Mouse (Mus musculus): ENCODE data around the gene Gkap1. TPM values are rescaled to one million over a fixed set of nuclear protein-coding genes. Genes with fewer than 3 reads are reported as not detected.

The Gkap1 gene
- polyA plus RNA-seq, 1 experiment from 2014 or later, result 14.7 TPM

GRCm38 (mm10) chr13:58248957-58249356 is 26.5 kb downstream of the Gkap1 start:
- no peak for TF ChIP-seq CTCF (IDR thresholded peaks at IDR 0.05; ENCODE audit: low read depth)
- Histone ChIP-seq H3K27me3 (replicated peaks; ENCODE audit: control insufficient read depth, insufficient read depth, low read length) (no peaks in the 10 kb centered on the region), H3K36me3 (ENCODE audit: control insufficient read depth, insufficient read depth) (no peaks in the 10 kb centered on the region), H3K9ac (ENCODE audit: low read depth, low read length) (no peak overlapping the region), H3K4me3 (ENCODE audit: low read depth, low read length) (no peak overlapping the region), H3K4me1 (replicated peaks; ENCODE audit: control insufficient read depth, insufficient read depth, low read length) (no peaks in the 10 kb centered on the region), H3K4me2 (replicated peaks; ENCODE audit: low read depth) (no peak overlapping the region), H3K9me3 (ENCODE audit: control insufficient read depth) (no peaks in the 10 kb centered on the region), H3K27ac (ENCODE audit: low read depth, low read length) (no peak overlapping the region)
- WGBS, result 71% methylated on average over 5 of the region's 5 CpGs
- ATAC-seq, result peak; percentile 54; the same call in 1 of the 2 replicates

- H3K4me2 ChIP-seq (replicated peaks; ENCODE audit: low read depth), result no peak overlapping the region
These were observed 39.0 kb downstream of the Gkap1 start for GRCm38 (mm10) chr13:58236536-58236935.

DNA sequence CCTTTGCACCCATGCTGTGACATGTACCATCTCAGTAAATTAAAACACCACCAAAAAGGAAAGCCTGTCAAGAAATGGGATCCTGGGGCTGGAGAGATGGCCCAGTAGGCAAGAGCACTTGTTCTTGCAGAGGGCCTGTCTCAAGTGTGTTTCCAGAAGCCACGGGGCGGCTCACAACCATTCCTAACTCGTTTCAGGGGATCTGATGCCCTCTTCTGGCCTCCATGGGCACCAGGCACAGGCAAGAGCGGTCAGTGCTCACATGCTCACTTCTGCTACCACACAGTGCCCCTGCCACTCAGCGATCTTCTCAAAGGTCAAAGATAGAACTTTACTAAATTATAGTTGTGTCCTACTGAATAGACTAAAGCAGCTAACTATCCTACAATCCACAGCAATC is 42.9 kb downstream of the Gkap1 start:
- H3K4me2 ChIP-seq (replicated peaks; ENCODE audit: low read depth), result no peak overlapping the region
- H3K4me1 ChIP-seq (replicated peaks; ENCODE audit: control insufficient read depth, insufficient read depth, low read length), result no peaks in the 10 kb centered on the region
- H3K9me3 ChIP-seq (ENCODE audit: control insufficient read depth), result no peaks in the 10 kb centered on the region
- 43% methylated on average over 5 of the region's 5 CpGs for WGBS
- peak; percentile 83 for TF ChIP-seq CTCF (IDR thresholded peaks at IDR 0.05; ENCODE audit: low read depth)
- H3K9ac ChIP-seq (ENCODE audit: low read depth, low read length), result no peak overlapping the region
- H3K27ac ChIP-seq (ENCODE audit: low read depth, low read length), result no peak overlapping the region
- H3K4me3 ChIP-seq (ENCODE audit: low read depth, low read length), result no peak overlapping the region
- H3K36me3 ChIP-seq (ENCODE audit: control insufficient read depth, insufficient read depth), result peaks cover 9% of the 10 kb centered on the region; the same call in 1 of the 2 replicates
- no peaks in the 10 kb centered on the region for H3K27me3 ChIP-seq (replicated peaks; ENCODE audit: control insufficient read depth, insufficient read depth, low read length)
- ATAC-seq, result peak; percentile 60; the same call in 1 of the 2 replicates

More at GRCm38 (mm10) chr13:58236536-58236935, 39.0 kb downstream of the Gkap1 start:
- no peak overlapping the region for H3K4me3 ChIP-seq (ENCODE audit: low read depth, low read length)
- no peaks in the 10 kb centered on the region for H3K9me3 ChIP-seq (ENCODE audit: control insufficient read depth)
- ATAC-seq, result no peak
- H3K27ac ChIP-seq (ENCODE audit: low read depth, low read length), result no peak overlapping the region
- WGBS, result 92% methylated on average over 7 of the region's 7 CpGs
- H3K9ac ChIP-seq (ENCODE audit: low read depth, low read length), result no peak overlapping the region
- H3K27me3 ChIP-seq (replicated peaks; ENCODE audit: control insufficient read depth, insufficient read depth, low read length), result no peaks in the 10 kb centered on the region
- H3K4me1 ChIP-seq (replicated peaks; ENCODE audit: control insufficient read depth, insufficient read depth, low read length), result no peaks in the 10 kb centered on the region
- no peak for TF ChIP-seq CTCF (IDR thresholded peaks at IDR 0.05; ENCODE audit: low read depth)
- H3K36me3 ChIP-seq (ENCODE audit: control insufficient read depth, insufficient read depth), result peaks cover 9% of the 10 kb centered on the region; the same call in 1 of the 2 replicates

- no peaks in the 10 kb centered on the region for H3K27me3 ChIP-seq (replicated peaks; ENCODE audit: control insufficient read depth, insufficient read depth, low read length)
- H3K9me3 ChIP-seq (ENCODE audit: control insufficient read depth), result no peaks in the 10 kb centered on the region
- 84% methylated on average over 8 of the region's 8 CpGs for WGBS
- H3K4me2 ChIP-seq (replicated peaks; ENCODE audit: low read depth), result no peak overlapping the region
- H3K27ac ChIP-seq (ENCODE audit: low read depth, low read length), result no peak overlapping the region
- no peak overlapping the region for H3K4me3 ChIP-seq (ENCODE audit: low read depth, low read length)
- TF ChIP-seq CTCF (IDR thresholded peaks at IDR 0.05; ENCODE audit: low read depth), result no peak
- no peak overlapping the region for H3K9ac ChIP-seq (ENCODE audit: low read depth, low read length)
- no peaks in the 10 kb centered on the region for H3K4me1 ChIP-seq (replicated peaks; ENCODE audit: control insufficient read depth, insufficient read depth, low read length)
- peaks cover 9% of the 10 kb centered on the region; the same call in 1 of the 2 replicates for H3K36me3 ChIP-seq (ENCODE audit: control insufficient read depth, insufficient read depth)
- no peak for ATAC-seq
These were observed 43.4 kb downstream of the Gkap1 start for GRCm38 (mm10) chr13:58232070-58232469.

- H3K4me1 ChIP-seq (replicated peaks; ENCODE audit: control insufficient read depth, insufficient read depth, low read length), result no peaks in the 10 kb centered on the region
- no peak for ATAC-seq
- H3K9ac ChIP-seq (ENCODE audit: low read depth, low read length), result no peak overlapping the region
- WGBS, result 87% methylated on average over 2 of the region's 2 CpGs
- TF ChIP-seq CTCF (IDR thresholded peaks at IDR 0.05; ENCODE audit: low read depth), result no peak
- H3K27me3 ChIP-seq (replicated peaks; ENCODE audit: control insufficient read depth, insufficient read depth, low read length), result no peaks in the 10 kb centered on the region
- H3K9me3 ChIP-seq (ENCODE audit: control insufficient read depth), result no peaks in the 10 kb centered on the region
- no peak overlapping the region for H3K4me2 ChIP-seq (replicated peaks; ENCODE audit: low read depth)
- no peaks in the 10 kb centered on the region for H3K36me3 ChIP-seq (ENCODE audit: control insufficient read depth, insufficient read depth)
- no peak overlapping the region for H3K4me3 ChIP-seq (ENCODE audit: low read depth, low read length)
- H3K27ac ChIP-seq (ENCODE audit: low read depth, low read length), result no peak overlapping the region
These were observed 46.9 kb downstream of the Gkap1 start for GRCm38 (mm10) chr13:58228624-58229023.

DNA sequence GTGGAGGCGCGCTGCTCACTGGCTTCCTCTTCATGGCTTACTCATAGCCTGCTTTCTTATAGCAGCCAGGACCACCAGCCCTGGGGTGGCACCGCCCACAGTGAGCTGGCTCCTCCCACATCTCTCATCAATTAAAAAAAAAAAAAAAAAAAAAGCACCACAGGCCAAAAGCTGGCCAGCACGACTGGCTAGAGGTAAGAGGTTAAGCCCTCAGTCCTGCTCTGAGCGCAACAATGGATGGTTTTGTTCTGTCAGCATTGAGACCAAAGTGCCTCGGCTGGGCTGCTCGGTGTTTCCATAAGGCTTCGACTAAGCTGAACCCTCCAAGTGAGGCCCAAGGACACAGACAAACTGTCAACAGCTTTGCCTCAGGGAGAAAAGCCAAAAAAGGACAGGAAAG is 49.8 kb downstream of the Gkap1 start:
- no peak for ATAC-seq
- H3K4me3 ChIP-seq (ENCODE audit: low read depth, low read length), result no peak overlapping the region
- no peaks in the 10 kb centered on the region for H3K27me3 ChIP-seq (replicated peaks; ENCODE audit: control insufficient read depth, insufficient read depth, low read length)
- H3K9ac ChIP-seq (ENCODE audit: low read depth, low read length), result no peak overlapping the region
- no peak for TF ChIP-seq CTCF (IDR thresholded peaks at IDR 0.05; ENCODE audit: low read depth)
- 77% methylated on average over 8 of the region's 8 CpGs for whole genome bisulfite sequencing
- H3K27ac ChIP-seq (ENCODE audit: low read depth, low read length), result no peak overlapping the region
- H3K4me1 ChIP-seq (replicated peaks; ENCODE audit: control insufficient read depth, insufficient read depth, low read length), result 0 out of 2 replicates have a peak, but pooled peaks cover 1% of the 10 kb centered on the region
- no peaks in the 10 kb centered on the region for H3K36me3 ChIP-seq (ENCODE audit: control insufficient read depth, insufficient read depth)
- H3K9me3 ChIP-seq (ENCODE audit: control insufficient read depth), result no peaks in the 10 kb centered on the region
- no peak overlapping the region for H3K4me2 ChIP-seq (replicated peaks; ENCODE audit: low read depth)

GRCm38 (mm10) chr13:58220206-58220605 is 55.3 kb downstream of the Gkap1 start:
- Histone ChIP-seq H3K4me2 (replicated peaks; ENCODE audit: low read depth) (no peak overlapping the region), H3K27me3 (replicated peaks; ENCODE audit: control insufficient read depth, insufficient read depth, low read length) (no peaks in the 10 kb centered on the region), H3K36me3 (ENCODE audit: control insufficient read depth, insufficient read depth) (no peaks in the 10 kb centered on the region), H3K9me3 (ENCODE audit: control insufficient read depth) (no peaks in the 10 kb centered on the region), H3K9ac (ENCODE audit: low read depth, low read length) (no peak overlapping the region), H3K4me1 (replicated peaks; ENCODE audit: control insufficient read depth, insufficient read depth, low read length) (0 out of 2 replicates have a peak, but pooled peaks cover 4% of the 10 kb centered on the region), H3K27ac (ENCODE audit: low read depth, low read length) (no peak overlapping the region), H3K4me3 (ENCODE audit: low read depth, low read length) (no peak overlapping the region)
- no peak for TF ChIP-seq CTCF (IDR thresholded peaks at IDR 0.05; ENCODE audit: low read depth)
- 34% methylated on average over 3 of the region's 3 CpGs for WGBS
- no peak for ATAC-seq
